In the genomic region with DNA sequence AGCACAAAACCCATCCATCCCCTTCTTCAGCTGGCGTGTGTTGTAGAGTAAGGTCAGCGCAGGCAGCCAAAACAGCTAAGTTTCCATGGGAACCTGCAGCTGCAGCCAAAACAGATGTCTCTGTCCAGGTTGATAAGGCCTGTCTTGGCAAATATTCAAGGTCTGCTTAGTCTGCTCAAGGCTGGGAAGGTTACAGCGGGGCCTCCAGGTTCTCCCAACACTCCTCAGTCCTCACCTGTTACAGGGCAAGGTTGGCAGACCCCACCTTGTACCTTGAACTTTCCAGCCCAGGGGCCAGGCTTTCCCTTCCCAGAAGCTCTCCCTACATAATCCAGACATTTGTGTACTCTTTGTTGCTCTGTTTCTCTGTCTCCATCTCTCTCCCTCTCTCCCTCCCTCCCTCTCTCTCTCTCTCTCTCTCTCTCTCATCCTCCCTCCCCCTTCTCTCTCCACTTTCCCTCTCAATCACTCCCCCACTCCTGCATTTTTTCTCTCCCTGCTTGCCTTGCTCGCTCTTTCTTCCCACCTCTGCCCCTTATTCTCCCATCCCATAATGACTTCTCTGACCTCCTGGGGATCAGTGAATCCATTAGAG, we compare ENCODE assay signal across 8 mouse cellular contexts. TPM values are rescaled to one million over a fixed set of nuclear protein-coding genes. Genes with fewer than 3 reads are reported as not detected.
DNase-seq lines count a peak whose midpoint lies in the region; ATAC-seq lines count a peak whose summit lies in the region.

No protein-coding gene starts in this region.

- H3K9ac ChIP-seq in forebrain, embryonic 14.5 days (ENCODE audit: low read length): peak overlapping the region; percentile 50
- H3K9ac ChIP-seq in intestine, embryonic 14.5 days (ENCODE audit: low read length): no peak overlapping the region; the same call in 1 of the 2 replicates
- H3K9ac ChIP-seq in midbrain, embryonic 13.5 days (replicated peaks): peak overlapping the region; percentile 40; the same call in 1 of the 2 replicates

- no peaks in the 10 kb centered on the region for H3K27me3 ChIP-seq in forebrain, embryonic 14.5 days (replicated peaks; ENCODE audit: control insufficient read depth, insufficient read depth, low read length)
- H3K27me3 ChIP-seq in intestine, embryonic 14.5 days (replicated peaks; ENCODE audit: control insufficient read depth, insufficient read depth, low read length): no peaks in the 10 kb centered on the region
- H3K27me3 ChIP-seq in midbrain, embryonic 13.5 days: no peaks in the 10 kb centered on the region

- no peaks in the 10 kb centered on the region for H3K36me3 ChIP-seq in forebrain, embryonic 14.5 days (ENCODE audit: control insufficient read depth, insufficient read depth, low read length)
- no peaks in the 10 kb centered on the region for H3K36me3 ChIP-seq in intestine, embryonic 14.5 days (ENCODE audit: control insufficient read depth, insufficient read depth, low read length)
- H3K36me3 ChIP-seq in midbrain, embryonic 13.5 days: no peaks in the 10 kb centered on the region

- DNase-seq in 3T3-L1 (ENCODE audit: low read depth, low spot score): peak; percentile 9
- peak; percentile 70 for DNase-seq in adrenal gland, postnatal 10 days
- peak; percentile 46 for DNase-seq in forebrain, embryonic 14.5 days (ENCODE audit: low spot score)
- DNase-seq in intestine, embryonic 14.5 days (ENCODE audit: low spot score): peak; percentile 71
- DNase-seq in testis, postnatal 10 days (ENCODE audit: low spot score): peak; percentile 49
- no peak for DNase-seq in thymus, postnatal 0 days (ENCODE audit: low spot score)
- DNase-seq in layer of hippocampus, adult 8-10 months (ENCODE audit: low spot score in 2 of 2): no peak

- H3K4me2 ChIP-seq in forebrain, embryonic 14.5 days (ENCODE audit: low read length): peak overlapping the region; percentile 63
- H3K4me2 ChIP-seq in intestine, embryonic 14.5 days (ENCODE audit: low read length): peak overlapping the region; percentile 64
- peak overlapping the region; percentile 60 for H3K4me2 ChIP-seq in midbrain, embryonic 13.5 days (replicated peaks)

- peak; percentile 52 for ATAC-seq in forebrain, embryonic 14.5 days
- peak; percentile 81 for ATAC-seq in intestine, embryonic 14.5 days (replicated peaks; ENCODE audit: low FRiP score, low TSS enrichment, low read depth)
- peak; percentile 61 for ATAC-seq in midbrain, embryonic 13.5 days

- H3K9me3 ChIP-seq in forebrain, embryonic 14.5 days (replicated peaks; ENCODE audit: control insufficient read depth, low read length): no peaks in the 10 kb centered on the region
- H3K9me3 ChIP-seq in intestine, embryonic 14.5 days (ENCODE audit: control insufficient read depth, low read length): no peaks in the 10 kb centered on the region
- no peaks in the 10 kb centered on the region for H3K9me3 ChIP-seq in midbrain, embryonic 13.5 days

- WGBS in forebrain, embryonic 14.5 days: 8% methylated on average over 4 of the region's 4 CpGs
- 6% methylated on average over 4 of the region's 4 CpGs for WGBS in intestine, embryonic 14.5 days
- 20% methylated on average over 4 of the region's 4 CpGs for WGBS in midbrain, embryonic 13.5 days

- peak overlapping the region; percentile 33 for H3K4me3 ChIP-seq in forebrain, embryonic 14.5 days (ENCODE audit: low read depth, low read length)
- H3K4me3 ChIP-seq in intestine, embryonic 14.5 days (ENCODE audit: low read depth, low read length): peak overlapping the region; percentile 41; the same call in 1 of the 2 replicates
- peak overlapping the region; percentile 54 for H3K4me3 ChIP-seq in midbrain, embryonic 13.5 days (replicated peaks)

- H3K27ac ChIP-seq in forebrain, embryonic 14.5 days (ENCODE audit: low read depth, low read length): no peak overlapping the region
- H3K27ac ChIP-seq in intestine, embryonic 14.5 days (ENCODE audit: low read depth): peak overlapping the region; percentile 61; the same call in 1 of the 2 replicates
- no peak overlapping the region for H3K27ac ChIP-seq in midbrain, embryonic 13.5 days

- no peaks in the 10 kb centered on the region; the same call in 1 of the 2 replicates for H3K4me1 ChIP-seq in forebrain, embryonic 14.5 days (ENCODE audit: control insufficient read depth, insufficient read depth, low read length)
- H3K4me1 ChIP-seq in intestine, embryonic 14.5 days (replicated peaks; ENCODE audit: control insufficient read depth, insufficient read depth, low read length): peaks cover 6% of the 10 kb centered on the region; the same call in 1 of the 2 replicates
- peaks cover 9% of the 10 kb centered on the region for H3K4me1 ChIP-seq in midbrain, embryonic 13.5 days (replicated peaks)

RNA-seq across cellular contexts. Expression of a gene that starts 12.1 kb away (rescaled TPM):
- total RNA-seq in adrenal gland, postnatal 10 days (2021): not detected
- not detected in 2 replicates for polyA plus RNA-seq in forebrain, embryonic 14.5 days (2014; fragmentation: Nextera tagmentation; extraction: Ambion mirVana)
- polyA plus RNA-seq in intestine, embryonic 14.5 days (2014; fragmentation: Nextera tagmentation; extraction: Ambion mirVana): not detected in 2 replicates
- polyA plus RNA-seq in midbrain, embryonic 13.5 days (2015; fragmentation: Nextera tagmentation; extraction: Ambion mirVana): not detected in 2 replicates
- polyA plus RNA-seq in thymus, postnatal 0 days (2015; fragmentation: Nextera tagmentation; extraction: Ambion mirVana): not detected in 2 replicates
- not detected for total RNA-seq in layer of hippocampus, adult 8-10 months (2022)

Comparison
In these comparisons a context has a peak if more than half of its experiments do, and no peak if none do; other contexts are left out.
1. DNase-seq: peak in 3T3-L1 (single experiment), adrenal gland, postnatal 10 days (single experiment), forebrain, embryonic 14.5 days (single experiment), intestine, embryonic 14.5 days (single experiment) and testis, postnatal 10 days (single experiment); none in thymus, postnatal 0 days (single experiment) and layer of hippocampus, adult 8-10 months (0 of 2).
2. Peak in every context shown above with its lines, with median percentiles within 50 percentile points of each other: ATAC-seq, H3K4me2 ChIP-seq and H3K4me3 ChIP-seq.